Mouse (Mus musculus): Measurements from ENCODE around the gene Spop.
A peak's percentile ranks its signal among the peaks of the same experiment; 100 is the strongest.
"Not testable (repeated sequence)": the region's sequence is repeated elsewhere in the genome, so short reads cannot be mapped to it uniquely, and the experiment has no call there.

Spop gene

DNA sequence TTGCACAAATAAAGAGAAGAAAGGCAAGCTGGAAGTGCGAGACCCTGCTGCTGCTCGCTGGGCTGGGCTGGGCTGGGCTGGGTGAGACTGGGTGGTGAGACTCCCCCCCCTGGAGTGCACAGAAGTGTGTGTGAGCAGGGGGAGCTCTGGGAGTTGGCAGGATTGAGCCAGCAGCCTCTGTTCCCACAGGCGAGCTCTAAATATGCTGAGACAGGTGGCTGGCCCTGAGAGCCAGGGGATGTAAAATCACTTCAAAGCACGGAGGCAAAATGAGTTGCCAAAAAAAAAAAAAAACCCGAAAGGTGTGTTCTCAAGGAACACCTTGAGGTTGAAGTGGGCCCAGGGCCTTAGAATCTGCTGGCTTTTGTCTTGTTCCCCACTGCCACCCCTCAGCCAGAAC, 22.1 kb upstream of the Spop start:
- peak; percentile 94 for DNase-seq

DNA sequence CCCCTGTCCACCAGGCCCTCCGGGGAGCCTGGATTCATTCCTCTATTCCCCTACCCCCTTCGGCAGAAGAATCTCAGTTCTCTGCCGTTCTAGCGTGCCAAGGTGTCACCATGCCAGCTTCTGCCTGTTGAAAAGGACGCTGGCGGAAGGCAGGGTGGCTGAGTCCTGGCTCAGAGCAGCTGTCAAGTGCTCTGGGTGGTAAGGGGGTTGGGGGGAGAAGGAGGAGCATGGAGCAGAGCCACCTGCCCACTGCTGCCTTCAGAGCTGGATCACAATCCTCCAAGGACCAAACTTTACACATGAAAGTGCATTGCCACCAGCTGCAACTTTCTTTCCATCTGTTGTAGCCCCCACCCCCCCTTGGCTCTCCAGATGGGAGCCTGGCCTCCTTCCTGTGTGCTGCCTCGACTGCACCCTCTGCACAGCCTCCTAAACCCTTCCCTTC, 21.6 kb upstream of the Spop start:
- DNase-seq = peak; percentile 97

DNA sequence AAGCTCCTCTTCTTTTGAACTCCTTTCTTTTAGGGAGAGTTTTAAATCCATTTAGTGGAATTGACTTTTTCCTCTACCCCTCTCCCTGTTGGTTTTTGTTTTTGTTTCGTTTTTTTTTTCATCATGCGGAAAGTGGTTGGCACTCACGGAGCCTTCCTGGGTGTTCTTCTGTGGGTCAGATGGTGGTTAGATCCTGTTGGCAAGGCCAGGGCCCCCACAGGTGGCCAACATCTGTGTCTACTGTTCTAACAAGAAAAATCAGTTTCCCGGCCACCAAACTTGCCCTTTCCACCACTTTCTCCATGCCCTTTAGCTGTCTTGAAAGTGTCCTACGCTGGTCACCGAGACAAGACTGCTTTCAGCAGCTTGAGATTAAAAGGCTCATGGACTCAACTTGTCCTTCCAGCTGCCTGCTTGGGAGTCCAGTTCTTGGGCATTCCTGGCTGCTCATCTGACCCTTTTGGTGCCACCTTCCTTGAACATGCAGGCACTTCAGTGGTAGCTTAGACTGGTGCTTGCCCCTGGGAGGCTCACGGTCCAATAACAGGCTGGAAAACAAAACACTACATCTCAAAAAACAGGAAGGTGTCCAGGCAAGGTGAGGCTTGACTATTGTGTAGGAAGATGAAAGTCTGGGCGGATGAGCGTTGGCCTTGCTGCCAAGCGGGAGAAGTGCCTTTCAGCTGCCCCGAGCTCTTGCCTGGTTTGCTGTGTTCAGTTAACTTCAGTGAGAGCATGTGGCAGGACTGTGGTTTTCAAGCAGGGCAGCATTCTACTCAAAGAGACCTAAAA, 21.0 kb upstream of the Spop start:
- peak; percentile 86 for DNase-seq

DNA sequence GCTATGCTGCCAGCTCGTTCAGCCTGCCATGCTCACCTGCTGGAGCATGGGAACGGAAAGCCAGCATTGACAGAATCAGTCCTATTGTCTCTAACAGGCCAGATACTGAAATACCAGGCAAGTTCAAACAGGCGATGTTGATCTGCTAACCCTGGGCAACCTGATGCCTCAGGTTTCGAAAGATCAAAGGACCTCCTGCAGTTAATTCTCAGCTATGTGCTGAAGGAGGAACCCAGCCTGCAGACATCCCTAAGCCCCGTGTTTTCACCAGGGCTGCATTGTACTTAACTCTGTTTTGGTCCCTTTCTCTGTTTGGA, 20.4 kb upstream of the Spop start:
- DNase-seq = no peak

DNA sequence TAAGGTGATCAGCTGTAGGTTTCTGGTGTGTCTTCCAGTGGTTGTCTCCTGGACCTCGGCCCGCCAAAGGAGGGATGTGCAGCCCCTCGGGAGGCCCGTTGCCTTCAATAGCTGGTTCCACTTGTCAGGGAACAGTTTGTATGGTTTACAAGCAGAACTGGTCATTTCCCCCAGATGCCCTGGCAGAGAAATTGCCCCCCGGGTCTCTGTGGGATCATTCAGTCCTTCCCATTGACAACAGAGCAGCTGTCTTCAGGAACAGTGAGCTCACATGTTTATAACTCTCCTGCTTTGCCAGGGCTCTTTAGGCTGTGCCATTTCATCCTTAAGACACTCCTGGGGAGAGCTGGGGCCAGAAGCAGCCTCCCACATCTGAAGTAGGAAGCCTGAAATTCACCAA, 19.8 kb upstream of the Spop start:
- DNase-seq = peak; percentile 86

DNA sequence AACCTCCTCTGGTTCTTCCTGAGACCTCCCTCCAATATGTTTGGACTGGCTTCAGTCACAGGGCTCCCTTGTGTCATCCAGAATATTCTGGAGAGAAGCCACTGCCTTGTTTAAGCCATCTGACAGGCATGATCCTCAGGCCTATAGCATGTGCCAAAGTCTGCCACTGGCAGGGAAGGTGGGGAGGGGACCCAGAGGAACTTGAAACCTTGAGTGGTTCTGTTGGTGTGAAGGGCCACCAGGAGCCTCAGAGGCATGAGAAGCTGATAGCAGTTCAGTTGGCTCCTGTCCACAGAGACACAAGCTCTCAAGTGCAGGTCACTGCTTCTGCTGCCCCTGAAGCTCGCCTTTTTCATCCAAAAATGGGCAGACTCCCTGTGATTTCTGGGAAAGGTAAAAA, 17.3 kb upstream of the Spop start:
- DNase-seq = peak; percentile 94

DNA sequence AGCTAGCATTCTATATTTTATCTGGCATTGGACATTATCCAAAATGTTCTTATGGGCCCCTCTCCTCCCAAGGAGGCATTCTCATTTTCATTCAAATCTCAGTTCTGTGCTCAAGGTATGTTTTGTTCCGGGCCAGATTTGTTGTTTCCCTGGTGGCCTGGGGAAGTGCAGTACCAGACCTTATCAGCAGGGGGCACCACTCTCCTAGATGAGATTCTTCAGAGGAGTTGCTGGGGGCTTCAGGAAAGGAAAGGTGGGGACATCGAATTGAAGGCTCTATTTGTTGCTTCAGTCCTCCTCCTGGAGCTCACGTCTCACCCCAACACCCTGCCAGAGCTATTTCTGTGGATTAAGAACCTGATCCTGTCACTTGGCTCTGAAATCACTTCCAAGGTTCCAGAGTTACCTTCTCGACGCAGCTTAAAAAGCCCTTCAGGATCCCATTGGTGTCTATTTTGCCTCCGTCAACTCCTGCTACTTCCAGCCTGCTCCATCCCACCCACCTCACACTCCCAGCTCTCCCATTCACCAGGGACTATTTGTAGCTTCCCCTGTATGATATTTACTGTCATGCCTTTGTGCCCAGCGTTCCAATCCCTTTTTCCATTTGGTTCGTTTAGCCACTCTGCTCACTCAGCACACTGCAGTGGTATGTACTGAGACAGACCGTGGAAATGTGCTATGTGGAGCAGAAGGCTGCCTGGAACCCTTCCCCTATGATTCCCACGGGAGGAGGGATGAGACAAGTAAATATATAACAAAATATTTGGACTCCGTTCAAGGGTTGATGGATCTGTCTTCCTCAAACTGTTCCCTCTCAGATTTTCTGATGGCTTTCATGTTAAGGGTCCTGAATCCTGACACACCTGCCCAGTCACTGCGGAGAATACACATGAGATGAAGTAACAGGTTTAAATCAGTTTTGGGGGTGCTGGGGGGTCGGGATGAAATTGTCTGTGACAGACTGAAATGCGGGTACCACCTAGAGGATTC, 15.7 kb upstream of the Spop start:
- DNase-seq = peak; percentile 94

DNA sequence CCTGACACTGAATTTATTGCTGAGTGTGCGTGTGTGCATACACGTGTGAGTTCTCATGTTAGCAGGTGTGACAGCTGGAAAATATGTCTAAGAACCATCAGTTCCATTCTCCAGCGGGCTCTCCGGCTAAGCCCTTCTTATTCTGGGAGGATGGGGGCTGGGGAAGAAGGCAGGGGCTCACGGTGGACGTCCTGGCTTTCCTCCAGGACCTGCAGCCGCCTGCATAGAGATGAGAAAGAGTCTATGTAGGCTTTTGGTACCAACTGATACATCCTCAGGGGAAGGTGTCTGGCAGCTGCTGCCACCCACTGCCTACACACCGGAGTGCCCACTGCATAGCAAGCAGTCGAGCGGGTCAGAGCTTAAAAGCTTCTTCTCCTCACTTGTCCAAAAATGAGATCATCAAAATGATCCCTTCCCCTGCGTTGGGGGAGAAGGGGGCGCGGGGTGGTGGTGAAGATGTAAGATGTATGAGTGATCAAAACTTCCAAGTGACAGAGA, 14.3 kb upstream of the Spop start:
- DNase-seq = no peak

DNA sequence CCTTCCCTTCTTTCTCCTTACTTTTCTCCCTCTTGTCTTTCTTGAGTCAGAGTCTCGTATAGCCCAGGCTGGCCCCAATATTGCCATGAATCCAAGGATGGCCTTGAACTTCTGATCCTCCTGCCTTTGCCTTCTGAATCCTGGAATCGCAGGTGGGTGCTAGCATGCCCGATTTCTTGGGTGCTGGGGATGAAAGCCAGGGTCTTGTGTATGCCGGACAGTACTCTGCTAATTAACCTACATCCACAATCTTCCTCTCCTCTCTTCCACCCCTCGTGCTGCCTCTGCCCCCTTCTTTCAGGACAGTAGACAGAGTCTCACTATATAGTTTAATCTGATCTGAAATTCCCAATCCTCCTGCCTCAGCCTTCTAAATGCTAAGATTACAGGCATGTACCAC, 12.3 kb upstream of the Spop start:
- peak; percentile 84 for DNase-seq

DNA sequence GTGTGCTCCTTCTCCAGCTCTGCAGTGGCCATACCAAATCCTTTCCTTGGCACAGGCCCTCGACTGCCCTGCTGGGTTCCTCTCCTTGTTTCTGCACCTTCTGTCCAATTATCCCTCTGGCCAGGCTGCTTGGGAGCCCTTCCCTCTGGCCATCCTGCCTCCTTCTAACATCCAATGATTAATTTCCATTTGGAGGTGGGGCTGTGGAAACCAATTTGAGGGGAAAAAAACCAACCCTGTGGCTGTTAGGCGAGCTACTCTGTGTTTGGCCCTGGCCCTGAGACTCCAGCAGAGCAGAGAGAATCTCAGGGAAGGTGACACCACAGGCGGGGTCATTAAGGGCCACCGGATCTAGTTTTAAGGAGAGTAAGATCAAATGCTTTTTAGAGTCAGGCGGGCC, 11.7 kb upstream of the Spop start:
- peak; percentile 90 for DNase-seq

DNA sequence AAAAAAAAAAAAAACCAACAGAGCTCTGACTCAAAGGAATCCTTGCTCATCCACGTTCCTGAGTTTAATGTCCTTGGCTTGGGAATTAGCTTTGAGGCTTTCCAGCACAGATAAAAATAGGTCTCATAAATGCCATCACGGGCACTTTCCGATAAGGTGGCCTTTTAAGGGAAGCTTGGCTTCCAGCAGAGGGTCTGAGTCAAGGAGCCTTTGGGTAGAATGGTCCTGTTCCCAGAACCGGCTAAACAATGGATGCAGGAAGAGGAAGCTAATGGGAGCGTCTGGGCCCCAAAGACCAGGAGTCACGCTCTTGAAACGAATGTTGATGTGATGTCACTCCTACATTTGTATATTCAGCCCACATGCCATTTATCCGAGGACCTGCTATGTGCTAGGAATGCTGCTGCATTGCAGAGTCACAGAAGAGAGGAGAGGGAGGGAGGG, 11.2 kb upstream of the Spop start:
- DNase-seq = peak; percentile 97

DNA sequence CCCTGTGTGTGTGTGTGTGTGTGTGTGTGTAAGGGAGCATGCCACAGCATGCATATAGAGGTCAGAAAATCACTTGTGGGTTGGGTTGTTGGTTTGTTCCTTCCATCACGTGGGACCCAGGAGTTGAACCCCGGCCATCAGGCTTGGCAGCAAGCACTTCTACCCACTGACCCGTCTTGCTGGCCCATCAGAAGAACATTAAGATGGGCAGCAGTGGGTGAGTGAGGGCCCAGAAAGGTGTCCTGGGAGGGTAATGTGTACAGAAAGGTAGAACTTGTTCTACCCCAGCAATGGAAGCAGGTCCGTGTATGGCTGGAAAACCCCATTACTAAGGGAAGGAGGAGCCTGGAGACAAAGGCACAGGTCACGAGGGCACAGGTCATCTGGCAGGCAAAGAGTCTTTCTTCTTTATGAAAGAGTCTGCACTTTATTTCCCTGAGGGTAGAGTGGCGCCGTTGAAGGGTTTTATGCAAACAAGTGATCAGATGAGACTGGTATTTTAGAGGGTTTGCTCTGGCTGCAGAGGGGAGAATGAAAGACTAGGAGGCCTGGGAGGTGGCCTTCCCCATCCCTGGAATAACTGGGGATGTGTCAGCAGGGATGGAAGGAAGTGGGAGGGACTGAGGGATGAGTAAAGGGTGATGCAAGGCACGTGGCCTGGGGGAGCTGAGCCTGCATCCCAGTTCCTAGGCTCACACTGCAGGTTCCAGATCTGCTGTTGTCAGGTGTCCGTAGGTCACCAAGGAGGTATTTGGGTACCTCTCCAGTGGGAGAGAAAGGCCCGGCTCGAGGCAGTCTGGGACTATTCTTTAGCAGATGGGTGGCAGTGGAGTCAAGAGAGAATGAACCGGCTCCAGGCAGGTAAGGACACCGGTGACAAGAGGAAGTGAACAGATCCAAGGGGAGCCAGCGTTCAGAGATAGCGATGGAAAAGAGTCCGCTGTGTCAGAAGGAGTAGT, 10.2 kb upstream of the Spop start:
- peak; percentile 90 for DNase-seq

DNA sequence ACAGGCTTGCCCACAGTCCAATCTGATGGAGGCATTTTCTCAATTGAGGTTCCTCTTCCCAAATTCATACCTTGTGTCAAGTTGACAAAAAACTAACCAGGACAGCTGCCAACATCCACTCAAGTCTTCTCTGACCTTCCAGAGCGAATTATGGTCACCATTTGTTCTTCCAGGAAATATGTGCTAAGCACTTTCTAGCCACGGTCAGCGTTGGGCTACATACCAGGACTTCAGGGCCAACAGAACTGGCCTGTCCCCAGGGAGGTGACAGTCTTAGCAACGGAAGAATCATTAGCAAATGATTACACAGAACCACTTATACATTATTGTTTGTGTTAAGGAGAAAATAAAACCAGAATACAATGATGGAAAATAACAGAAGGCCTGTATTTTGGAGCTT, 8.1 kb upstream of the Spop start:
- peak; percentile 91 for DNase-seq

DNA sequence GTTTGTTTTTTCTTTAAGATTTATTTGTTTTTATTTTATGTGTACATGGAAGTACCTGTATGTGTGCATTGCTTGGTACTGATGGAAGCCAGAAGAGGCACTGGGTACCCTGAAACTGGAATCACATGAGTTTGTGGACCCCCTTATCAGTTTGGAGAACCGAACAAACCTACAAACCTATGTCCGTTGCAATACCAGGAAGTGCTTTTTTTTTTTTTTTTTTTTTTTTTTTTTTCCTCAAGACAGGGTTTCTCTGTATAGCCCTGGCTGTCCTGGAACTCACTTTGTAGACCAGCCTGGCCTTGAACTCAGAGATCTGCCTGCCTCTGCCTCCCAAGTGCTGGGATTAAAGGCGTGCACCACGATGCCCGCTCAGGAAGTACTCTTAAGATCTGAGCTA, 7.5 kb upstream of the Spop start:
- DNase-seq = not testable (repeated sequence)

DNA sequence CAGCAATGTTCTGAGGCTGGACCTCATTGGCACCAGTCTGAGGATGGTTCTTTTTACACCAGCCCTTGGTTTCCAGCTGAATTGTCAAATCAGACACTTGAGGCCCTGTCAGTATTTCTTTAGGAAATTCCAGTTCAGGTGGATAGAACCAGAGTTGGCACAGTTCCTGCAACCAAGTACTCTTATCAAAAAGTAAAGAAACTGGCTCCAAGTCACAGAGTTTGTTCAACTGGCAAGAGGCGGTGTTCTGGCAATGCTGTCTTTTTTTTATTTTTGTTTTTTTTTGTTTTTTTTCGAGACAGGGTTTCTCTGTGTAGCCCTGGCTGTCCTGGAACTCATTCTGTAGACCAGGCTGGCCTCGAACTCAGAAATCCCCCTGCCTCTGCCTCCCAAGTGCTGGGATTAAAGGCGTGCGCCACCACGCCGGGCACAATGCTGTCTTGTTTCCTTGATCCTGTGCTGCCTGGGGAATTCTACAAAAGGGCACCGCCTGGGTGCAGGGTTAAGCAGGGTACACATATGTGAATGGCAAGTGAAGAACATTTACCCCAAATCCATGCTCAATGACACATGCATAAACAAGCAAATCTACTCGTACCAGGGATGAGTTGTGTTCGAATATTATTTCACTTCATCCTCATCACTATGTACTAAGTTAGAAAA, 4.3 kb upstream of the Spop start:
- DNase-seq = peak; percentile 87

DNA sequence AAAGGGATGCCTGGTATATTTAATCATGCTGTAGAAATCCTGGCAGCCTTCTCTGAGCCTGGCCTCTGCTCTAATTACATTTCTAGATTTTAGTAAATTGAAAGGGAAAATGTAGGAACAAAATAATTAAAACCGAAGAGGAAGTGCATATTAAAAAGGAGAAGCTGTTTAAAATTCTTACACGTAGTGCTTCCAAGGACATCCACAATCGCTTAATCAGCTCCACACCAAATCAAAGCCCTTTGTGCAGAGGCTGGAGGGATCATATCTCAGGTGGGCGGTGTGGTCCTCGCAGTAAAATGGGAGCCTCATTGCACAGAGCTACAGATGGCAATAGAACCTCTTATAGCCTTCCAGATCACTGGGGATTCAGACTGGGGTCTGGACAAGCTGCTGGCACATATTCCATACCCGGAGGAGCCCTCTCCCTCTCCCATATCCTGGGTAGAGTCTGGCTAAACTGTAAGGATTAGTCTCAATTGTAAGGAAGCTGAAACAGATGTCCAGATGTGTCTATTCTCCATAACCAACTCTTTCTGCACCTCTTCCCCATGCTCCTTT, 2.3 kb upstream of the Spop start:
- peak; percentile 87 for DNase-seq

DNA sequence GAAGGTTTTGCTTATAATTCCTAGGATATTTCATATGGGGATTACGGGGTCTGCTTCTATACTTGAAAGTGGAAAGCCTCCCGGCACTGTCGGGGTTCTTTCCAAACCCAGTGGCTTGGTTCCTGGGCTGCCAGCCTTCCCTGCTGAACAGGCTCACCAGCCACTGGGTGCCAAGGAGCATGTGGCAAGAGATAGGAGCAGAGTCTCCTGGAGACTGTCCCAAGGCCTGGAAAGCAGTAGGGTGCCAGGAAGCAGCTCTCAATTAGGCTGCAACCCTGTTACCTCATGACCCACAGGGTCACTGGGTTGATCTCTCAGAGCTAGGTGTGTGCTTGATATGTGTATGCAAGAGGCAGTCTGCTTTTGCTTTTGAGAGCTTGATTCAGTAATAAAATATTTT, 1.3 kb upstream of the Spop start:
- DNase-seq = peak; percentile 97

DNA sequence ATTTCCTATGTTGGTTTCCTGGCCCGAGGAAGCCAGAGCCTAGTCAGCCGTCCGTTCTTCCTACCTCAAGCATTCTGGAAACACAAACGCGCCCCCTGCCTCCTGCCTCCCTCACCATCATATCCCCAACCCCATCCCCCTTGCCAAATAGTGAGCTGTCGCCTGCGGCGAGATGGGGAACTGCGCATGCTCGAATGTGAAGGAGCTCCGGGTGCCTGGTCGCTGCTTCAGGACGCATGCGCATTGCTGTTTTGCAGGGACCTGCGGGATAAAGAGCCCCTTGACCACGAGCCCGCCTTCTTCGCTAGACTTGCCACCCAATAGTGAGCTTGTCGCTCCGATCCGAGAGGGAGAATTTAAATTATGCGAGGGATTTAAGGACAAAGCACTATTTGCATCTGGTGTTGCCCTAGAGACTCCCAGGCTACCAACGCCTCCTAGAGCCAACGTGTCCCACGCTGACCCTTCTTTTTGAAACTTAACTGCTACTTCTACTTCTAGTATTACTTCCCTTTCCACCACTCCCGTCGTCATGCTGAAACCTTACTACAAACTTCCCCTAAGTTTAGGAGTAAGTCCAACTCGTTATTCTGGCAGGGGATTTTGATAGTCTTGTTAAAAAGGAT, 769 bp downstream of the Spop start:
- peak; percentile 100 for DNase-seq

DNA sequence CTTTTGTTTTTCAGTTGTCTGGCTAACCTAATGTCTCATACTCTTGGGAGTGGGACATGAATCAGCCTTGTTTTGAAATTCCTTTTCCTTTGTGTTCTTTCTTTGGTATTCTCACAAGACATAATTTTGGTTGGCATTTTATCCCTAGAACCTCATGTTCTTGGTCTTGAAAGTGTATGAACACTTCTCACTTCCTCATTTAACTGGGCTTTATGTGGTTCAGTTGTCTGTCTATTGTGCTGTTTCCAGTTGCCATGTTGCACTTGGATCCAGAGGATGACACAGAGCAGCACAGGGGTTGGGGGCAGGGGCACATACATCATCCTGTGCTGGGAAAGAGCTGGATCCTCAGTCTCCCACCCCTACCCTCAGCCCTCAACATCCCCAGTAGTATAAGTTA, 2.1 kb downstream of the Spop start:
- peak; percentile 92 for DNase-seq

DNA sequence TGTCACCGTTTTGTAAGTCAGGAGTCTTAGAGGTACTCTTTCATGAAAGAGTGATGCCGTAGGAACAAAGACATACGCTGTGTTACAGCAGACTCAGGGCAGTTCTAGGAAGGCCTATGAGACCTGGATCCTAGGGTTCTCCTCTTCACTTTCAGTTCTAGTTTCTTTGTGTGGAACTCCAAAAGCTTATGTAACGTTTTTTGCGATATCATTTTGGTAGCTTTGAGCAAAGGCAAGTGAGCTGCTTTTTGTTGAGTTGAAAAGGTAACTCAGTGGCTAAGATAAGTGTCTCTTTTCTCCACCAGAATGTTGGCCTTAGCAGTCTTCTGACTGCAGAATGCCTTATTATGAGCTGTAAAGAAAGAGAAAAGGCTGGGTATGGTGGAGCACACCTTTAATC, 3.5 kb downstream of the Spop start:
- peak; percentile 74 for DNase-seq

DNA sequence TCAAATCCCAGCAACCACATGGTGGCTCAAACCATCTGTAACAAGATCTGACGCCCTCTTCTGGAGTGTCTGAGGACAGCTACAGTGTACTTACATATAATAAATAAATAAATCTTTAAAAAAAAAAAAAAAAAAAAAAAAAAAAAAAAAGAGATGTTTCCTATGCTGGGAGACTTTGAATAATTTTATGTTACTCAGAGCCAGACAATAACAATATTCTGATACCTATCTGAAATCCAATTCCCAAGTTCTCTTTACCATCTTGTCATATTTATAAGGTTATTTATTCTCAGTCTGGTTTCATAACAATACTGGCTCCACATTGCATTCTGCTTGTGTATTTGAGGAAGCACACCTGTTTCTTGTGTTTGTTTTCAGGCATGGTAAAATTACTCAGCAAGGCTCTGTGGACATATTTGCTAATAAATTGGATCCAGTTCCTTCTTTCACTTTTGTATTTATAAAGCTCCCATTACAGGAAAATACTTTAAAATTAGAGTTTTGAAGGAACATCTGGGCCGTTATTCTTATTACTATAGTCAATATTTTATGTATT, 7.1 kb downstream of the Spop start:
- peak; percentile 79 for DNase-seq

All from heart, adult 11 months (tissue).